Comparison of ENCODE assay signal across 16 mouse cellular contexts in genomic region chr8:34377154-34377553, GRCm38 (mm10).
DNase-seq lines count a peak whose midpoint lies in the region; ATAC-seq and TF ChIP-seq lines count a peak whose summit lies in the region.
"Had no signal": no experiment of that assay in that cellular context is flagged by ENCODE, and none has a peak within 500 bp of the region (broad histone marks: within the 10 kb centered on the region; RNA-seq: fewer than 3 reads in every experiment).

No protein-coding gene starts in this region.

- no peaks in the 10 kb centered on the region for H3K79me2 ChIP-seq in heart, adult 2 months (replicated peaks; ENCODE audit: control insufficient read depth, insufficient read depth, low read length)

- no peak for TF ChIP-seq EP300 in heart, adult 2 months (IDR thresholded peaks at IDR 0.05; ENCODE audit: insufficient read depth, low read depth, low read length)

- no peak overlapping the region for H3K27ac ChIP-seq in kidney, embryonic 15.5 days
- H3K27ac ChIP-seq in hindbrain, embryonic 15.5 days (replicated peaks) = peak overlapping the region; percentile 21; the same call in 1 of the 2 replicates
- peak overlapping the region; percentile 50; the same call in 1 of the 2 replicates for H3K27ac ChIP-seq in neural tube, embryonic 12.5 days
- H3K27ac ChIP-seq in liver, embryonic 12.5 days = no peak overlapping the region
- no peak overlapping the region for H3K27ac ChIP-seq in heart, adult 2 months
- H3K27ac ChIP-seq in left cerebral cortex, adult 2 months = no peak overlapping the region

- intact Hi-C loops in heart, adult 2 months (cut with DNase I) = no loop called here
- intact Hi-C loops in left cerebral cortex, adult 2 months (cut with DNase I) = no loop called here

- no peak overlapping the region for H3K4me3 ChIP-seq in kidney, embryonic 15.5 days (replicated peaks)
- no peak overlapping the region for H3K4me3 ChIP-seq in hindbrain, embryonic 15.5 days
- H3K4me3 ChIP-seq in neural tube, embryonic 12.5 days = no peak overlapping the region
- H3K4me3 ChIP-seq in liver, embryonic 12.5 days = no peak overlapping the region
- no peak overlapping the region for H3K4me3 ChIP-seq in heart, adult 2 months
- no peak overlapping the region for H3K4me3 ChIP-seq in left cerebral cortex, adult 2 months
- H3K4me3 ChIP-seq: heart, embryonic 12.5 days had no signal

- H3K4me1 ChIP-seq in kidney, embryonic 15.5 days = peaks cover 12% of the 10 kb centered on the region
- H3K4me1 ChIP-seq in hindbrain, embryonic 15.5 days (replicated peaks) = peaks cover 34% of the 10 kb centered on the region
- peaks cover 15% of the 10 kb centered on the region for H3K4me1 ChIP-seq in neural tube, embryonic 12.5 days
- H3K4me1 ChIP-seq in liver, embryonic 12.5 days = no peaks in the 10 kb centered on the region
- no peaks in the 10 kb centered on the region for H3K4me1 ChIP-seq in heart, adult 2 months (ENCODE audit: control insufficient read depth, insufficient read depth, low read length)
- H3K4me1 ChIP-seq: heart, embryonic 12.5 days had no signal

- no peak overlapping the region for H3K4me2 ChIP-seq in kidney, embryonic 15.5 days
- H3K4me2 ChIP-seq in hindbrain, embryonic 15.5 days = no peak overlapping the region
- H3K4me2 ChIP-seq in neural tube, embryonic 12.5 days (replicated peaks) = no peak overlapping the region
- no peak overlapping the region for H3K4me2 ChIP-seq in liver, embryonic 12.5 days
- H3K4me2 ChIP-seq: heart, embryonic 12.5 days had no signal

- no peaks in the 10 kb centered on the region for H3K9me3 ChIP-seq in kidney, embryonic 15.5 days (replicated peaks)
- no peaks in the 10 kb centered on the region for H3K9me3 ChIP-seq in hindbrain, embryonic 15.5 days
- H3K9me3 ChIP-seq in neural tube, embryonic 12.5 days = no peaks in the 10 kb centered on the region
- no peaks in the 10 kb centered on the region for H3K9me3 ChIP-seq in liver, embryonic 12.5 days (replicated peaks)
- H3K9me3 ChIP-seq: heart, embryonic 12.5 days had no signal

- H3K27me3 ChIP-seq in kidney, embryonic 15.5 days = no peaks in the 10 kb centered on the region
- H3K27me3 ChIP-seq in hindbrain, embryonic 15.5 days = no peaks in the 10 kb centered on the region
- no peaks in the 10 kb centered on the region for H3K27me3 ChIP-seq in neural tube, embryonic 12.5 days (replicated peaks)
- H3K27me3 ChIP-seq in liver, embryonic 12.5 days (replicated peaks) = no peaks in the 10 kb centered on the region
- H3K27me3 ChIP-seq in heart, adult 2 months (ENCODE audit: control insufficient read depth, insufficient read depth, low read length) = no peaks in the 10 kb centered on the region; the same call in none of the 2 replicates
- H3K27me3 ChIP-seq: heart, embryonic 12.5 days had no signal

- peak; percentile 87 for ATAC-seq in kidney, embryonic 15.5 days (replicated peaks; ENCODE audit: low FRiP score)
- ATAC-seq in hindbrain, embryonic 15.5 days (ENCODE audit: low FRiP score, low read depth) = peak; percentile 71
- ATAC-seq in neural tube, embryonic 12.5 days (ENCODE audit: low FRiP score, low read depth) = peak; percentile 85
- ATAC-seq in liver, embryonic 12.5 days = no peak
- ATAC-seq: forebrain, embryonic 16.5 days had no signal

- TF ChIP-seq POLR2A in heart, adult 2 months (IDR thresholded peaks at IDR 0.05; ENCODE audit: insufficient read depth, low read depth, low read length) = no peak

- 15% methylated on average over 3 of the region's 3 CpGs for WGBS in kidney, embryonic 15.5 days
- WGBS in hindbrain, embryonic 15.5 days = 7% methylated on average over 3 of the region's 3 CpGs
- WGBS in neural tube, embryonic 12.5 days = 3% methylated on average over 3 of the region's 3 CpGs
- 30% methylated on average over 3 of the region's 3 CpGs for WGBS in liver, embryonic 12.5 days (ENCODE audit: insufficient replicate concordance)
- 56% methylated on average over 3 of the region's 3 CpGs for WGBS in heart, adult 2 months

- DNase-seq in kidney, adult 9 months = no peak
- peak; percentile 5 for DNase-seq in NIH3T3 (ENCODE audit: low read depth)
- no peak for DNase-seq in heart, adult 2 months
- no peak for DNase-seq in left cerebral cortex, adult 2 months (ENCODE audit: extremely low spot score in 1 of 2, low spot score in 2 of 2)
- DNase-seq: B cell, adult 2 months; cerebellum, adult 9-11 months; gastrocnemius, postnatal 25 days; lung, adult 18-20 months; right cerebral cortex, postnatal 25 days had no signal

- no peak overlapping the region for H3K9ac ChIP-seq in kidney, embryonic 15.5 days
- no peak overlapping the region for H3K9ac ChIP-seq in hindbrain, embryonic 15.5 days
- H3K9ac ChIP-seq in neural tube, embryonic 12.5 days = no peak overlapping the region
- H3K9ac ChIP-seq in liver, embryonic 12.5 days = no peak overlapping the region
- no peak overlapping the region for H3K9ac ChIP-seq in heart, adult 2 months (ENCODE audit: low read depth, low read length)
- H3K9ac ChIP-seq: heart, embryonic 12.5 days had no signal

- no peak for TF ChIP-seq CTCF in heart, adult 2 months (IDR thresholded peaks at IDR 0.05)
- TF ChIP-seq CTCF in left cerebral cortex, adult 2 months (IDR thresholded peaks at IDR 0.05) = no peak

- no peaks in the 10 kb centered on the region for H3K36me3 ChIP-seq in kidney, embryonic 15.5 days
- no peaks in the 10 kb centered on the region for H3K36me3 ChIP-seq in hindbrain, embryonic 15.5 days
- H3K36me3 ChIP-seq in neural tube, embryonic 12.5 days = no peaks in the 10 kb centered on the region
- H3K36me3 ChIP-seq in liver, embryonic 12.5 days = no peaks in the 10 kb centered on the region
- no peaks in the 10 kb centered on the region for H3K36me3 ChIP-seq in heart, adult 2 months (ENCODE audit: control insufficient read depth, insufficient read depth, low read length)
- H3K36me3 ChIP-seq: G1E; heart, embryonic 12.5 days had no signal

Comparison
In these comparisons a context has a peak if more than half of its experiments do, and no peak if none do; other contexts are left out.
1. H3K27ac ChIP-seq: peak in hindbrain, embryonic 15.5 days (single experiment) and neural tube, embryonic 12.5 days (single experiment); none in kidney, embryonic 15.5 days (single experiment), liver, embryonic 12.5 days (single experiment), heart, adult 2 months (single experiment) and left cerebral cortex, adult 2 months (single experiment).